Mouse (Mus musculus): ENCODE measurements around the gene Kcnma1. TPM values are rescaled to one million over a fixed set of nuclear protein-coding genes. Genes with fewer than 3 reads are reported as not detected.

Kcnma1 gene
- polyA plus RNA-seq, 1 experiment from 2014 or later, result 22.1 TPM

DNA sequence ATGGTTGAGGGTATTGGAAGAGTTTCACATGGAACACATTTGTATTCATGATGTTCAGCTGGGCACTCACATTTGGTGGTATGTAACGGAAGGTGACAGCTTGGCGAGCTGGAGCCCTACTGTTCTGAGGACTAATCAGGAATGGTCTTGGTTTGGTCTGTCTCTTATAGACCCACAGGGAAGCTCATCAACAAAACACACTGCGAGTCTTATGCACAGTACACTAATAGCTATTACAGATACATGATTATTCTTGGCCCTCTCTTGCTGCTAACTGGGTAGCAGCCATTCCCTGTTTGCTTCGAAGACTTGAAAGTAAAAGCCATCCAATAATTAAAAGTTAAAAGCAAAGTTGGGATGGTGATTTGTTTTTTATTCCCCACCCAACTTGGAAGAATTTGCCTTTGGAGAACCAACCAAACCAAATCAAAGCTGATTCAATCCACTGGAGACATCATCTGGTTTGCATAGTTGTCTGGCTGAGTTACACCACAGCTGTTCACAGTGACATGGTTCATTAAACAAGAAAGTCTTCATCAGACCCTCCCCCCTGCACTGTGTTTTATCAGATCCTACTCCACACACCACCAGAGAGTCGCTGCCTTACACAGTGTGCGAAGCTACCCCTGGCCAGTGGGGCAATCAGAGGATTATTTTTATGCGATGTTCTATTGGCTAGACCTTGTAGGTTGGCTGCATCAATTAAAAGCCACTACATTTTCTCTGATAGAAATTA lies 299.7 kb downstream of the Kcnma1 start:
- H3K27ac ChIP-seq (replicated peaks), result peak overlapping the region; percentile 37; the same call in 1 of the 2 replicates
- WGBS, result 53% methylated on average over 7 of the region's 7 CpGs
- ATAC-seq (ENCODE audit: low FRiP score), result no peak

GRCm38 (mm10) chr14:23712891-23713290 lies 301.4 kb downstream of the Kcnma1 start:
- no peak for ATAC-seq (ENCODE audit: low FRiP score)
- Histone ChIP-seq H3K27me3 (replicated peaks) (no peaks in the 10 kb centered on the region), H3K9ac (replicated peaks) (no peak overlapping the region), H3K4me2 (no peak overlapping the region), H3K9me3 (replicated peaks) (no peaks in the 10 kb centered on the region), H3K36me3 (no peaks in the 10 kb centered on the region), H3K4me3 (replicated peaks) (no peak overlapping the region), H3K4me1 (peaks cover 35% of the 10 kb centered on the region), H3K27ac (replicated peaks) (no peak overlapping the region; the same call in 1 of the 2 replicates)
- 80% methylated on average over 5 of the region's 5 CpGs for WGBS

More for the DNA sequence above, 299.7 kb downstream of the Kcnma1 start:
- no peaks in the 10 kb centered on the region for H3K9me3 ChIP-seq (replicated peaks)
- no peaks in the 10 kb centered on the region for H3K36me3 ChIP-seq
- no peak overlapping the region for H3K4me3 ChIP-seq (replicated peaks)
- no peak overlapping the region for H3K4me2 ChIP-seq
- H3K9ac ChIP-seq (replicated peaks), result no peak overlapping the region
- no peaks in the 10 kb centered on the region for H3K27me3 ChIP-seq (replicated peaks)
- peaks cover 41% of the 10 kb centered on the region for H3K4me1 ChIP-seq

DNA sequence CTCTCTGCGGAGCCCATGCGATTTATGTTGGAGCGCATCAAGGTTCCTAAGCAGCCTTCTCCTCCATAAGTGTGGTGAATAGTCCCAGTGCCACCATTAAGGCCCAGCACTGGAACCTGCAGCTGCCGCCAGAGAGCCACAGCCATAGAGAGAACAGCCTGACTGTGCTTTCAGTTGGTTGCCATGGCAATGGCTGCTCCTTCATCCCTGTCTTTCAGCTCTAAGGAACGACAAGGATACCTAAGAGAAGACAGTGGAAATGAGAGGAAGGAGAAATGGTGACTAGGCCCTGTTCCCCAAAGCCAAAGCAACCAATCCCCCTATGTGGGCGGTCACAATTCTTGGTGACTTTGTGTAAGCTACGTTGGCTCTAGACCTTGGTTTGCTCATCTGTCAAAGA lies 303.3 kb downstream of the Kcnma1 start:
- Histone ChIP-seq H3K4me3 (replicated peaks) (no peak overlapping the region), H3K27ac (replicated peaks) (peak overlapping the region; percentile 73), H3K27me3 (replicated peaks) (no peaks in the 10 kb centered on the region), H3K4me1 (peaks cover 37% of the 10 kb centered on the region), H3K4me2 (no peak overlapping the region), H3K36me3 (no peaks in the 10 kb centered on the region), H3K9ac (replicated peaks) (no peak overlapping the region), H3K9me3 (replicated peaks) (no peaks in the 10 kb centered on the region)
- peak; percentile 61 for ATAC-seq (ENCODE audit: low FRiP score)
- 55% methylated on average over 7 of the region's 7 CpGs for WGBS

DNA sequence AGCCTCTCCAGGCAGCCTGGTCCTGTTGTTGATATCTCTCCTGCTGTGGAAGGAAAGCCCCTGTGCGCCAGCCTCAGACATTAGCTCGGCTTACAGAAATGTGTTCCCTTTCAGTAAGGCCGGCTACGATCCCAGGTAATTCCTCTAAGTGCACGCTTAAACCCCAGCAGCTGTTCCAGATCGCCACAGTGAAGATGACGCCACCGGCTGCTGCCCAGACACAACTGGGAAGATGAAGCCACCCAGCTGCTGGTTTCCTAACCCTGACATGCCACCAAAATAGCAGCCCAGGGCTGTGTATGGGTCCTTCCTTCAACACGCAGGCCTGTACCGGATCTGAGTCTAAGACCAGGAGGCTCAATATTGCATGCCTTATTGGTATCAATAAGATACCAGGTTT lies 307.5 kb downstream of the Kcnma1 start:
- Histone ChIP-seq H3K4me1 (peaks cover 29% of the 10 kb centered on the region), H3K4me3 (replicated peaks) (no peak overlapping the region), H3K9ac (replicated peaks) (no peak overlapping the region), H3K27ac (replicated peaks) (no peak overlapping the region; the same call in 1 of the 2 replicates), H3K4me2 (no peak overlapping the region), H3K9me3 (replicated peaks) (no peaks in the 10 kb centered on the region), H3K36me3 (no peaks in the 10 kb centered on the region), H3K27me3 (replicated peaks) (no peaks in the 10 kb centered on the region)
- ATAC-seq (ENCODE audit: low FRiP score), result no peak
- 77% methylated on average over 10 of the region's 10 CpGs for WGBS

- Histone ChIP-seq H3K27me3 (replicated peaks) (no peaks in the 10 kb centered on the region), H3K36me3 (no peaks in the 10 kb centered on the region), H3K9ac (replicated peaks) (no peak overlapping the region), H3K4me1 (peaks cover 17% of the 10 kb centered on the region), H3K9me3 (replicated peaks) (no peaks in the 10 kb centered on the region), H3K4me2 (no peak overlapping the region), H3K27ac (replicated peaks) (no peak overlapping the region), H3K4me3 (replicated peaks) (no peak overlapping the region)
- 57% methylated on average over 3 of the region's 3 CpGs for WGBS
- no peak for ATAC-seq (ENCODE audit: low FRiP score)
These were observed 308.6 kb downstream of the Kcnma1 start for GRCm38 (mm10) chr14:23705647-23706046.

- ATAC-seq (ENCODE audit: low FRiP score), result no peak
- Histone ChIP-seq H3K4me1 (peaks cover 12% of the 10 kb centered on the region), H3K9ac (replicated peaks) (no peak overlapping the region), H3K27me3 (replicated peaks) (no peaks in the 10 kb centered on the region), H3K27ac (replicated peaks) (no peak overlapping the region), H3K9me3 (replicated peaks) (no peaks in the 10 kb centered on the region), H3K36me3 (no peaks in the 10 kb centered on the region), H3K4me2 (no peak overlapping the region), H3K4me3 (replicated peaks) (no peak overlapping the region)
These were observed 310.0 kb downstream of the Kcnma1 start for GRCm38 (mm10) chr14:23704303-23704702.

- no peak overlapping the region for H3K27ac ChIP-seq (replicated peaks)
- H3K4me3 ChIP-seq (replicated peaks), result no peak overlapping the region
- no peak overlapping the region for H3K9ac ChIP-seq (replicated peaks)
- no peaks in the 10 kb centered on the region for H3K27me3 ChIP-seq (replicated peaks)
- ATAC-seq (ENCODE audit: low FRiP score), result no peak
- 90% methylated on average over 3 of the region's 3 CpGs for WGBS
- no peak overlapping the region for H3K4me2 ChIP-seq
- H3K4me1 ChIP-seq, result no peaks in the 10 kb centered on the region
- no peaks in the 10 kb centered on the region for H3K9me3 ChIP-seq (replicated peaks)
- H3K36me3 ChIP-seq, result no peaks in the 10 kb centered on the region
These were observed 317.9 kb downstream of the Kcnma1 start for GRCm38 (mm10) chr14:23696341-23696740.

DNA sequence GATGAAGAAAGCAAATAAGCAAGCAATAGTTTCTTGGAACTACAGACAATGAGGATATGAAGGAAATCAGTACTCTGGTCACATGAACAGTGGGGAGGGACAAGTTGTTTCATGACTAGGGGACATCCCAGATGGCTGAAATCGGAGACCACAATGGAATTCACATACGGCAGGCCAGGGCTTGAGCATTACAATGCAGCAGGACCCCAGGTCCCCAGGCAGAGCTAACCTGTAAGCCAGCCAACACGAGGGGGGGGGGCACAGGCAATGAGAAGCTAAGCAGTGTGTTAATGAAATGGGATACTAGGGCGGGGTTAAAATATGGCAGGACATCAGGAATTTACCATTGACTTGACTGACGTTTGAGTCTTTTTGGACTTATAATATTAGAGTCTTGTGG lies 324.6 kb downstream of the Kcnma1 start:
- no peaks in the 10 kb centered on the region for H3K4me1 ChIP-seq
- no peaks in the 10 kb centered on the region for H3K36me3 ChIP-seq
- H3K4me3 ChIP-seq (replicated peaks), result no peak overlapping the region
- no peak overlapping the region for H3K9ac ChIP-seq (replicated peaks)
- no peaks in the 10 kb centered on the region for H3K9me3 ChIP-seq (replicated peaks)
- WGBS, result 64% methylated on average over 5 of the region's 5 CpGs
- no peaks in the 10 kb centered on the region for H3K27me3 ChIP-seq (replicated peaks)
- H3K27ac ChIP-seq (replicated peaks), result no peak overlapping the region
- no peak overlapping the region for H3K4me2 ChIP-seq
- no peak for ATAC-seq (ENCODE audit: low FRiP score)

DNA sequence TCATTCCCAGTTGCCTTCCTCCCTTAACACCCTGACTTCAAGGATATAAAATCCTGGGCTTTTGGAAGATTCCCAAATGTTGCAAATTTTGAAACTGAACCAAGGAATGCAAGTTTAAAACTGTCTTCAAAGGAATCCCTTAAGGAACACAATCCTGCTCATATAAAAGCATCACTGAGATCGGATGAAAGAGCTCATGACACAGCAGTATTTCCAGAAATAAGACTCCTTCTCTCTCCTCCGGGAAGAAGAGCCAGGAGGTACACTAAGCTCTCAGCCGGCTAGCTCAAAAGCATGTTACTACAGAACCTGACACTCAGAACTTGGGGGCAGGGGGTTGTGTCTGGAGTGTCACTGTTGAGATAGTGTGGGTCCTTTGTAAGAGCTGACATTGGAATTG lies 325.8 kb downstream of the Kcnma1 start:
- 53% methylated on average over 3 of the region's 3 CpGs for WGBS
- H3K27ac ChIP-seq (replicated peaks), result no peak overlapping the region

DNA sequence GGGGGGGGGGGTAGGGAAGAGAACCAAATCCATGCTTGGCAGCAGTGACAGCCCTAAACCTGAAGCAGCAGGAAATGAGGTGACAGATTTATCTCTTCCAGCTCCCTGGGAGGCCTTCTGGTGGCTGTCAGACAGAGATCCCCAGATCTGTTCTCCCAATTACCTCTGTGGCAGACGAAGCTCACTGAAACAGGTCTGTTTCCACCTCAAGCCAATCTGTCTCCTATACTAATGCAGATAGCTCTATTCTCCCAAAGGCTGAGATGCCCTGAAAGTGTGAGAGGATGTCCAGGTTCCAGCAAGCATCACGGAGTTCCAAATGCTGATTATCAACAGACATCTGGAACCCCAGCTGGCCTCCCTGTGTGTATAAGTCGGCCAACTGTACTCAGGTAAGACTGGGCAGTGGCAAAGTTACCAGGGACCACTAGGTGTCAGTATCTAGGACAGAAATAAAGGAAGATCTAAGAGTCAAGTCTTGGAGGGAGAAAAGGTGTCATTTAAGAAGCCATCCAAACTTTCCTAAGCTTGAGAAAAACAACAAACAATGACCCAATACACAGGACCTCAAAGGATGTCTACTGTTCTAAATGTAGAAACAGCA lies 329.7 kb downstream of the Kcnma1 start:
- no peak overlapping the region for H3K9ac ChIP-seq (replicated peaks)
- no peaks in the 10 kb centered on the region for H3K27me3 ChIP-seq (replicated peaks)
- no peaks in the 10 kb centered on the region for H3K9me3 ChIP-seq (replicated peaks)
- H3K4me3 ChIP-seq (replicated peaks), result no peak overlapping the region
- no peaks in the 10 kb centered on the region for H3K4me1 ChIP-seq
- H3K27ac ChIP-seq (replicated peaks), result no peak overlapping the region
- H3K36me3 ChIP-seq, result no peaks in the 10 kb centered on the region
- H3K4me2 ChIP-seq, result no peak overlapping the region
- no peak for ATAC-seq (ENCODE audit: low FRiP score)
- 53% methylated on average over 3 of the region's 3 CpGs for WGBS

More for the DNA sequence above, 325.8 kb downstream of the Kcnma1 start:
- H3K4me1 ChIP-seq, result no peaks in the 10 kb centered on the region
- no peaks in the 10 kb centered on the region for H3K9me3 ChIP-seq (replicated peaks)
- no peak overlapping the region for H3K9ac ChIP-seq (replicated peaks)
- H3K36me3 ChIP-seq, result no peaks in the 10 kb centered on the region
- H3K4me2 ChIP-seq, result no peak overlapping the region
- no peak overlapping the region for H3K4me3 ChIP-seq (replicated peaks)
- H3K27me3 ChIP-seq (replicated peaks), result no peaks in the 10 kb centered on the region
- ATAC-seq (ENCODE audit: low FRiP score), result no peak

GRCm38 (mm10) chr14:23682758-23683157 lies 331.5 kb downstream of the Kcnma1 start:
- no peak overlapping the region for H3K4me3 ChIP-seq (replicated peaks)
- ATAC-seq (ENCODE audit: low FRiP score), result no peak
- no peaks in the 10 kb centered on the region for H3K36me3 ChIP-seq
- no peaks in the 10 kb centered on the region for H3K4me1 ChIP-seq
- H3K27me3 ChIP-seq (replicated peaks), result no peaks in the 10 kb centered on the region
- H3K9me3 ChIP-seq (replicated peaks), result no peaks in the 10 kb centered on the region
- no peak overlapping the region for H3K4me2 ChIP-seq
- no peak overlapping the region for H3K27ac ChIP-seq (replicated peaks)
- WGBS, result 89% methylated on average over 4 of the region's 4 CpGs
- H3K9ac ChIP-seq (replicated peaks), result no peak overlapping the region

DNA sequence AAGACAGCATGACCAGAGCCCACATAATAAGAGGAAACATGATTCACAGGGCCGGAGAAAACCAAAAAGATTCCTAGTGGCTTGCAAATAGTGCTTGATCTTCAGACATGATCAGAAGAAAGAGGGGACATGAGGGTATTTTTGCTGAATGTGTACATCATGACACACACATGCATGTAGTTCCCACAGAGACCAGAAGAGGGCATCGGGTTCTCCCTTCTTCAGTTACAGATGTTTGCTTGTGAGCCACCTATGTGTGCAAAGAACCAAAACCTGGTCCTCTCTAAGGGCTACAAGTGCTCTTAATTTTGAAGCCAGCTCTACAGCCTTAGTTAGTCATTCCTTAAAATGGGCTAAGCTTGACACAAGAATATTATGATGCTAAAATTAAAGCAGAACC lies 334.9 kb downstream of the Kcnma1 start:
- H3K36me3 ChIP-seq, result no peaks in the 10 kb centered on the region
- H3K27me3 ChIP-seq (replicated peaks), result no peaks in the 10 kb centered on the region
- 65% methylated on average over 2 of the region's 2 CpGs for WGBS
- H3K9ac ChIP-seq (replicated peaks), result no peak overlapping the region
- H3K9me3 ChIP-seq (replicated peaks), result no peaks in the 10 kb centered on the region
- H3K4me3 ChIP-seq (replicated peaks), result no peak overlapping the region
- H3K4me2 ChIP-seq, result no peak overlapping the region
- H3K27ac ChIP-seq (replicated peaks), result no peak overlapping the region
- no peaks in the 10 kb centered on the region for H3K4me1 ChIP-seq
- no peak for ATAC-seq (ENCODE audit: low FRiP score)

All from neural tube, embryonic 15.5 days (tissue).